Mouse (Mus musculus) heart, embryonic 16.5 days (tissue): ENCODE measurements around the gene Tmem209. TPM values are rescaled to one million over a fixed set of nuclear protein-coding genes. Genes with fewer than 3 reads are reported as not detected.

Experiments
- ATAC-seq: fragments of 200-750 bp; cut with Nextera tagmentation; replicated peaks from 2 replicates; pipeline ENCODE4 v1.8.0; 2017; ENCODE audit warnings: moderate number of reproducible peaks; ENCODE audit not compliant: insufficient read depth, low FRiP score; ENCODE audit errors: extremely low read depth
- H3K27ac ChIP-seq: fragments of 300-500 bp; sonication (generic); 2 replicates; pipeline ENCODE4 v1.5.1; 2014; ENCODE audit warnings: mild to moderate bottlenecking, low read length, control low read depth, moderate library complexity
- H3K27me3 ChIP-seq: fragments of 300-500 bp; sonication (generic); 2 replicates; pipeline ENCODE4 v1.6.1; 2014; ENCODE audit warnings: low read length, mixed read lengths; ENCODE audit not compliant: control insufficient read depth, insufficient read depth
- H3K36me3 ChIP-seq: fragments of 300-500 bp; sonication (generic); 2 replicates; pipeline ENCODE4 v1.6.1; 2014; ENCODE audit not compliant: control insufficient read depth, insufficient read depth
- H3K4me1 ChIP-seq: fragments of 300-500 bp; sonication (generic); 2 replicates; pipeline ENCODE4 v1.6.1; 2014; ENCODE audit warnings: low read length, mixed read lengths; ENCODE audit not compliant: control insufficient read depth, insufficient read depth
- H3K4me2 ChIP-seq: fragments of 300-500 bp; sonication (generic); 2 replicates; pipeline ENCODE4 v1.6.1; 2014; ENCODE audit warnings: low read depth, mild to moderate bottlenecking, control low read depth, low read length
- H3K4me3 ChIP-seq: fragments of 300-500 bp; sonication (generic); 2 replicates; pipeline ENCODE4 v1.5.1; 2014; ENCODE audit warnings: mild to moderate bottlenecking, control low read depth, low read length
- H3K9ac ChIP-seq: fragments of 300-500 bp; sonication (generic); 2 replicates; pipeline ENCODE4 v1.6.1; 2014; ENCODE audit warnings: low read length, control low read depth
- H3K9me3 ChIP-seq: fragments of 300-500 bp; sonication (generic); replicated peaks from 2 replicates; pipeline ENCODE4 v1.6.1; 2016; ENCODE audit warnings: low read length; ENCODE audit not compliant: control insufficient read depth
- WGBS: fragments of 180-500 bp; shearing (Covaris S2); extraction: QIAGEN DNeasy Blood & Tissue Kit; methylation state at CpG from one replicate; pipeline ENCODE4 v1.1.7; 2014; 5-methylcytosine and 5-hydroxymethylcytosine counted together
- polyA plus RNA-seq: library from polyadenylated mRNA; unstranded; fragments of >200 nt; fragmentation: Nextera tagmentation; extraction: Ambion mirVana; gene quantifications from 2 replicates; pipeline ENCODE4 v1.2.1, GENCODE M21; 2015

Gene Tmem209
- polyA plus RNA-seq, 1 experiment from 2014 or later, result 27.6 TPM

GRCm38 (mm10) chr6:30542277-30542676, 32.7 kb upstream of the Tmem209 start:
- H3K27ac ChIP-seq, result no peak overlapping the region
- H3K9ac ChIP-seq, result no peak overlapping the region
- H3K36me3 ChIP-seq, result no peaks in the 10 kb centered on the region
- ATAC-seq, result no peak
- H3K9me3 ChIP-seq, result 0 out of 2 replicates have a peak, but pooled peaks cover 3% of the 10 kb centered on the region
- H3K4me2 ChIP-seq, result no peak overlapping the region
- WGBS, result 39% methylated on average over 6 of the region's 6 CpGs
- H3K27me3 ChIP-seq, result no peaks in the 10 kb centered on the region
- no peak overlapping the region for H3K4me3 ChIP-seq
- H3K4me1 ChIP-seq, result peaks cover 27% of the 10 kb centered on the region

- Histone ChIP-seq H3K4me2 (no peak within 1 kb of the TSS), H3K27me3 (no peaks in the 10 kb centered on the region), H3K9ac (no peak within 1 kb of the TSS), H3K9me3 (0 out of 2 replicates have a peak, but pooled peaks cover 3% of the 10 kb centered on the region), H3K4me1 (peaks cover 18% of the 10 kb centered on the region), H3K4me3 (no peak within 1 kb of the TSS), H3K27ac (peak within 1 kb of the TSS; percentile 10; the same call in 1 of the 2 replicates), H3K36me3 (no peaks in the 10 kb centered on the region)
- WGBS, result 70% methylated on average over 11 of the region's 11 CpGs
- no peak for ATAC-seq
Measured at GRCm38 (mm10) chr6:30541009-30541799, 31.6 kb upstream of the Tmem209 start, which contains the start of gene Cpa2. Gene Cpa2 (plus strand): TSS chr6:30541582.

- no peak overlapping the region for H3K27ac ChIP-seq
- WGBS, result 74% methylated on average over 5 of the region's 5 CpGs
- no peak overlapping the region for H3K4me3 ChIP-seq
- H3K9me3 ChIP-seq, result 0 out of 2 replicates have a peak, but pooled peaks cover 3% of the 10 kb centered on the region
- H3K4me2 ChIP-seq, result no peak overlapping the region
- H3K9ac ChIP-seq, result no peak overlapping the region
- H3K4me1 ChIP-seq, result peaks cover 9% of the 10 kb centered on the region
- no peaks in the 10 kb centered on the region for H3K27me3 ChIP-seq
- H3K36me3 ChIP-seq, result no peaks in the 10 kb centered on the region
- ATAC-seq, result no peak
Measured at GRCm38 (mm10) chr6:30538800-30539199, 29.2 kb upstream of the Tmem209 start.

- 0 out of 2 replicates have a peak, but pooled peaks cover 3% of the 10 kb centered on the region for H3K9me3 ChIP-seq
- 73% methylated on average over 10 of the region's 10 CpGs for WGBS
- H3K36me3 ChIP-seq, result no peaks in the 10 kb centered on the region
- ATAC-seq, result no peak
- no peaks in the 10 kb centered on the region for H3K27me3 ChIP-seq
- no peak overlapping the region for H3K9ac ChIP-seq
- H3K4me1 ChIP-seq, result peaks cover 6% of the 10 kb centered on the region
- no peak overlapping the region for H3K4me3 ChIP-seq
- H3K27ac ChIP-seq, result no peak overlapping the region
- H3K4me2 ChIP-seq, result no peak overlapping the region
Measured at GRCm38 (mm10) chr6:30538240-30538639, 28.7 kb upstream of the Tmem209 start.

GRCm38 (mm10) chr6:30535340-30535739, 25.8 kb upstream of the Tmem209 start:
- Histone ChIP-seq H3K27me3 (no peaks in the 10 kb centered on the region), H3K9me3 (0 out of 2 replicates have a peak, but pooled peaks cover 3% of the 10 kb centered on the region), H3K9ac (no peak overlapping the region), H3K4me1 (peaks cover 3% of the 10 kb centered on the region; the same call in 1 of the 2 replicates), H3K4me2 (no peak overlapping the region), H3K4me3 (no peak overlapping the region), H3K36me3 (no peaks in the 10 kb centered on the region), H3K27ac (no peak overlapping the region)
- 0 out of 2 replicates have a peak, but pooled peaks have one; percentile 10 for ATAC-seq
- 57% methylated on average over 3 of the region's 3 CpGs for WGBS

- Histone ChIP-seq H3K27me3 (no peaks in the 10 kb centered on the region), H3K36me3 (no peaks in the 10 kb centered on the region), H3K4me1 (peaks cover 41% of the 10 kb centered on the region), H3K9me3 (no peaks in the 10 kb centered on the region), H3K9ac (no peak overlapping the region), H3K4me3 (no peak overlapping the region), H3K4me2 (no peak overlapping the region), H3K27ac (peak overlapping the region; percentile 78)
- 12% methylated on average over 6 of the region's 6 CpGs for WGBS
- ATAC-seq, result peak; percentile 75
Measured at GRCm38 (mm10) chr6:30528800-30529199, 19.2 kb upstream of the Tmem209 start.

- H3K4me1 ChIP-seq, result peaks cover 41% of the 10 kb centered on the region
- H3K4me2 ChIP-seq, result peak overlapping the region; percentile 4; the same call in 1 of the 2 replicates
- H3K9me3 ChIP-seq, result no peaks in the 10 kb centered on the region
- H3K4me3 ChIP-seq, result no peak overlapping the region
- WGBS, result 26% methylated on average over 19 of the region's 19 CpGs
- no peaks in the 10 kb centered on the region for H3K27me3 ChIP-seq
- no peaks in the 10 kb centered on the region for H3K36me3 ChIP-seq
- peak; percentile 38 for ATAC-seq
- peak overlapping the region; percentile 71 for H3K27ac ChIP-seq
- peak overlapping the region; percentile 51 for H3K9ac ChIP-seq
Measured at GRCm38 (mm10) chr6:30526586-30527515, 17.3 kb upstream of the Tmem209 start.

GRCm38 (mm10) chr6:30525456-30526332, 16.1 kb upstream of the Tmem209 start:
- Histone ChIP-seq H3K4me1 (peaks cover 41% of the 10 kb centered on the region), H3K9ac (0 out of 2 replicates have a peak overlapping the region, but pooled peaks have one; percentile 4)

More at GRCm38 (mm10) chr6:30525456-30526332, 16.1 kb upstream of the Tmem209 start:
- H3K4me3 ChIP-seq, result no peak overlapping the region
- ATAC-seq, result no peak
- no peaks in the 10 kb centered on the region for H3K27me3 ChIP-seq
- peak overlapping the region; percentile 77 for H3K27ac ChIP-seq
- no peaks in the 10 kb centered on the region for H3K9me3 ChIP-seq
- H3K4me2 ChIP-seq, result no peak overlapping the region; the same call in 1 of the 2 replicates
- H3K36me3 ChIP-seq, result no peaks in the 10 kb centered on the region
- WGBS, result 49% methylated on average over 7 of the region's 7 CpGs
